Mouse (Mus musculus): ENCODE data around the gene Phf11a.
"Not testable (repeated sequence)": the region's sequence is repeated elsewhere in the genome, so short reads cannot be mapped to it uniquely, and the experiment has no call there.

DNA sequence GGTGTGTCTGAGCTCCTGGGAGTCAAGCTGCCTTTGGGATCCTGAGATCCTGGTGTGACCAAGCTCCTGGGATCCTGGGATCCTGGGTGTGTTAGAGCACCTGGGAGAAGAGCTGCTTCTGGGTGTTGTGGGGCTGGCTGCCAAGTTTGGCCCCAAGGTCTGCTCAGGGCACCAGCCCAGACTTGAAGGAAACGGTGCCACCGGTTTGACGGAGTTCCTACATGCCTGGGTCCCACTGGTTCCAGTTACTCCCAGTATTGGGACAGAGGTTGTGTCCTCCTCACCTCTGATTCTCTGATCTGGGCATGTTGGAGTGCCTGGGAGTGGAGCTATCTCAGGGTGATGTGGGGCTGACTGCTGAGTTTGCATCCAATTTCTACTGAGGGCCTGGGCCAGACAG lies 21.7 kb upstream of the Phf11a start:
- not testable (repeated sequence) for TF ChIP-seq GATA1, TAL1 (IDR thresholded peaks at IDR 0.05; ENCODE audit: low read length)
